Mouse (Mus musculus): ENCODE results near the gene Rasd2. TPM values are rescaled to one million over a fixed set of nuclear protein-coding genes. Genes with fewer than 3 reads are reported as not detected.

The Rasd2 gene
- polyA plus RNA-seq (2015; fragmentation: Nextera tagmentation; extraction: Ambion mirVana) = not detected in 2 replicates

DNA sequence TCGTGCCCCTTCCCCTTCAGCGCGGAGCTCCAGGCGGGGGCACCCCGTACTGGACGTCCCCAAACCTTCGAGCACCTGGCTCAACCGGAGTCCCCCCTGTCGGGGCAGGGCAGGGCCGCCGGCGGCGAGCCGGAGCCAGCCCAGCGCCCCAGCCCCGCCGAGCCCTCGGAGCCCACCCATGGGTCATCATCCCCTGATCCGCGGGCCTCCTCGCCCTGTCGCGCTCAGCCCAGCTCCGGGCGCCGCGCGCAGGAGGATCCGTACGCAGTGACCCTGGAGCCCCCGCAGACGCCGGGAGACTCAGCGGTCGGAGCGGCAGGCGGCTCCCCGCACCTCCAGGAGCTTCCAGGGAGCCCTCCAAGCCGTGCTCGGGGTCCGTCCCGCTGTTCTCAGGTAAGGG lies at the start of gene Rasd2:
TSS of gene Rasd2 (plus strand) at position 259 of the 400 bp plus-strand sequence.
- 3% methylated on average over 42 of the region's 42 CpGs for WGBS (ENCODE audit: insufficient replicate concordance)
- H3K9me3 ChIP-seq (replicated peaks) = no peaks in the 10 kb centered on the region
- H3K4me1 ChIP-seq (replicated peaks) = peaks cover 13% of the 10 kb centered on the region
- H3K4me2 ChIP-seq = peak within 1 kb of the TSS; percentile 68
- no peak within 1 kb of the TSS for H3K27ac ChIP-seq
- H3K9ac ChIP-seq = no peak within 1 kb of the TSS
- no peaks in the 10 kb centered on the region for H3K36me3 ChIP-seq
- ATAC-seq (ENCODE audit: low read depth) = no peak
- DNase-seq = no peak
- peak within 1 kb of the TSS; percentile 50 for H3K4me3 ChIP-seq (replicated peaks)
- peaks cover 65% of the 10 kb centered on the region for H3K27me3 ChIP-seq

DNA sequence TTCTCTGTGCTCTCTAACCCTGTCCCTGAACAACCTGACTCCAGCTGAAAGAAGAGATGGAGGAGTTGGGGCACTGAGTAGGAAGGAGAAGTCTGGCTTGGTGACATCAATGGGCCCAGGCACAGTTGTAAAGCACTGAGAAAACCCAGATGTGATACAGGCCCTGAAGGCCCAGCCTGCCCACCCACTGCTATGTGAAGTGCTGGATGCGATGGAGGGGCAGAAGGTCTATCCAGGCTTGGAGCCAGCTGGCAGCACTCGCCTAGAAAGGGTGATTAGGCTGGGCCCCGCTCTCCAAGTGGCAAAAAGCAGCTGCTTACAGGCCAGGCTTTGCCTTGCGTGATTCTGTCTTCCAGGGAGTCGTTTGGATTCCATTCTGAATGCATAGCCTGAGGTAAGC lies 44.4 kb upstream of the Rasd2 start:
- H3K27me3 ChIP-seq = no peaks in the 10 kb centered on the region
- H3K4me2 ChIP-seq = no peak overlapping the region
- no peak overlapping the region for H3K9ac ChIP-seq
- no peaks in the 10 kb centered on the region for H3K9me3 ChIP-seq (replicated peaks)
- DNase-seq (no peak), ATAC-seq (ENCODE audit: low read depth) (no peak)
- H3K36me3 ChIP-seq = no peaks in the 10 kb centered on the region
- no peak overlapping the region for H3K4me3 ChIP-seq (replicated peaks)
- WGBS (ENCODE audit: insufficient replicate concordance) = 59% methylated on average over 5 of the region's 5 CpGs
- H3K4me1 ChIP-seq (replicated peaks) = no peaks in the 10 kb centered on the region
- H3K27ac ChIP-seq = no peak overlapping the region

DNA sequence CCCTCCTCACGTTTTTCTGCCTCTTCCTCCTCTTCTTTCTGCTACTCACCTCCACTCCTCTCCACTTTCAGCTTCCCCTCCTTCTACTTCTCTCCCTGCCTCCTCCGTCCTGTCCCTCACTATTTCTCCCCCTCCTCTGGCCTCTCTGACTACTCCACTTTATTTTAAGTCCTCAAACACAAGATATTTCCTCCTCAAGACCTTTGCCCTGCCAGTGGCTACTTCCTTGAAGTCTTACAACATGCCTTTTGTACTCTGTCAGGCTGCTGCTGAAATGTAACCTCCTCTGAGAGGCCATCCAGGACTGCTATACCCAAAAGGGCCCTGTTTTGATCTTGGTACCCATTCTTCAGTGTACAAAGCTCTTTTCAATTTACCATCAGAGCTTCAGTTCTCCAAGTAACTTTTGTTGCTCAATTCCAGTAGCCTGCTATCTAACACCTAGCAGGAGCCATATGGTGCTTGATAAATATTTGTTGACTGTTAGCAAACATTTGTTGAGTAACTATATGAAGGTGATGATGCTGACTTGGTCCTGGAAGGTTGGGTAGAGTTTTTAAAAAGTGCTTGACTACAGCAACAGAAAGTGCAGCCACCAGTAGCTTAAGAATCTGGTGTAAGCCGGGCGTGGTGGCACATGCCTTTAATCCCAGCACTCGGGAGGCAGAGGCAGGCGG lies 41.6 kb upstream of the Rasd2 start:
- Histone ChIP-seq H3K27me3 (no peaks in the 10 kb centered on the region), H3K4me1 (replicated peaks) (no peaks in the 10 kb centered on the region), H3K9ac (no peak overlapping the region), H3K9me3 (replicated peaks) (no peaks in the 10 kb centered on the region), H3K36me3 (no peaks in the 10 kb centered on the region), H3K4me3 (replicated peaks) (no peak overlapping the region), H3K4me2 (no peak overlapping the region), H3K27ac (no peak overlapping the region)
- DNase-seq (no peak), ATAC-seq (ENCODE audit: low read depth) (no peak)
- WGBS (ENCODE audit: insufficient replicate concordance) = 51% methylated on average over 6 of the region's 6 CpGs

DNA sequence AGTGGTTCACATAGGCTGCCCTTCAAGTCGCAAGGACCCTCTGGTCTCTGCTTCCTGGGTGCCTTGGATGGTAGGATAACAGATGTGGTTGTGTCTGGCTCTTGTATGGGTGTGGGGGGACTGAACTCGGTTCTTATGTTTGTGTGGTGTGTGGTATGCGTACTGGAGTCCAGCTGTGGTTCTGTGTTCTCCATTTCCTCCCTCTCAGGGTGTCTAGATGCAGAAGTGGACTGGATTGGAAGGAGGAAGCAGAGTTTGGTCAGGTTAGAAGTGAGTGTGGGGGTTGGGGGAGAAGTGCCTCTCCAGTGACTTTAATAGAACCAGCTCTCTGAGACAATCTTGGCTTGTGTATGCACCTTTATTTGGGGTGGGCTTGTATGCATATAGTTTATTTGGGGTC lies 20.7 kb upstream of the Rasd2 start:
- no peaks in the 10 kb centered on the region for H3K36me3 ChIP-seq
- DNase-seq = no peak
- 20% methylated on average over 3 of the region's 3 CpGs for WGBS (ENCODE audit: insufficient replicate concordance)
- no peak overlapping the region for H3K27ac ChIP-seq
- ATAC-seq (ENCODE audit: low read depth) = no peak
- no peaks in the 10 kb centered on the region for H3K4me1 ChIP-seq (replicated peaks)
- H3K4me3 ChIP-seq (replicated peaks) = no peak overlapping the region
- H3K9me3 ChIP-seq (replicated peaks) = no peaks in the 10 kb centered on the region
- H3K27me3 ChIP-seq = no peaks in the 10 kb centered on the region
- H3K9ac ChIP-seq = no peak overlapping the region
- no peak overlapping the region for H3K4me2 ChIP-seq

DNA sequence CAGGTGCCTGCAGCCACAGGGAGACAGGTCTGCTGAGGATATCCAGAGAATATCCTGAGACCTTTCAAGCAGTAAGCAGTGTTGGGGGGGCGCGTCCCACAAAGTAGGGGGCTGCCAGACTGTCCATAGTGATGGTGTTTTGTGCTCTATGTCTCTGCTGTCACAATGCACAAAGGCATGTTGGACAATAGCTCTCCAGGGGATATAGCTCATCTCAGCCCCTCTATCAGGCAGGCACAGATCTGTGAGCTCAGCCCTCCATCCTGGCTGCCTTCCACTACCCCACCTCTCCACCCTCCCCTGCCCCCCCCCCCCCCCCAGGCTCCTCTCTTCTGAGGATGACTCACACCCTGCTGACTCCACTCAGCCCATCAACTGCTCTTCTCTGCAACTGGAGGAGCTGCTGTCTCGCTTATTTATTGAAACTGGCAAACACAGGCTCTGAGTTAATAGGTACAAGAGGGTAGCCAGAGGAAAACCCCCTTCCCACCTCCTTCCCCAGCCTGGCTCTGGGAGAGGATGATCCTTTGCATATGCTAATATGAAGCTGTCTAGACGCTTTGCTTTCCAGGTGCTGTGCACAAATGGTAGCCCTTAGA lies 19.2 kb upstream of the Rasd2 start:
- DNase-seq (no peak), ATAC-seq (ENCODE audit: low read depth) (no peak)
- Histone ChIP-seq H3K9me3 (replicated peaks) (no peaks in the 10 kb centered on the region), H3K27me3 (no peaks in the 10 kb centered on the region), H3K9ac (no peak overlapping the region), H3K4me2 (no peak overlapping the region), H3K36me3 (no peaks in the 10 kb centered on the region), H3K4me3 (replicated peaks) (no peak overlapping the region), H3K4me1 (replicated peaks) (no peaks in the 10 kb centered on the region), H3K27ac (no peak overlapping the region)
- WGBS (ENCODE audit: insufficient replicate concordance) = 52% methylated on average over 4 of the region's 4 CpGs

DNA sequence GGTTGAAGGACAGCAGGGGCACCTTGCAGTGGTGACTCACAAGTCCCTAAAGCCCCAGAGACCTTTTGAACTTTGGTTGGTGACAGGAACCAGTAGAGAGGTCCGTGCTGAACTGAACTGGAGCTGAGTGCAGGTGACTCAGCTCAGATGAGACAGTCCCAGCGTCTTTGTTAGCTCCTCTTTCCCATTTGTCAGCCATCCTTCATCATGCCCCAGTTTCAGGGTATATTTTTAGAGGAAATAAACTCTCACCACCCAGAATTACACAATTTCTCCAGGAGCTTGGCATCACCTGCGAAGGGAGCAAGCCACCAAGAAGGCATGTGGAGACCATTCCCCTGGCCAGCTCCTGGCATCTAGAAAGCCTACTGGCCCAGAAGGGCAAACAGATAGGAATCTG lies 16.6 kb upstream of the Rasd2 start:
- no peaks in the 10 kb centered on the region for H3K27me3 ChIP-seq
- no peak overlapping the region for H3K9ac ChIP-seq
- H3K9me3 ChIP-seq (replicated peaks) = no peaks in the 10 kb centered on the region
- DNase-seq (no peak), ATAC-seq (ENCODE audit: low read depth) (no peak)
- 41% methylated on average over 3 of the region's 3 CpGs for WGBS (ENCODE audit: insufficient replicate concordance)
- H3K4me2 ChIP-seq = no peak overlapping the region
- H3K4me3 ChIP-seq (replicated peaks) = no peak overlapping the region
- H3K4me1 ChIP-seq (replicated peaks) = no peaks in the 10 kb centered on the region
- no peak overlapping the region for H3K27ac ChIP-seq
- H3K36me3 ChIP-seq = no peaks in the 10 kb centered on the region

DNA sequence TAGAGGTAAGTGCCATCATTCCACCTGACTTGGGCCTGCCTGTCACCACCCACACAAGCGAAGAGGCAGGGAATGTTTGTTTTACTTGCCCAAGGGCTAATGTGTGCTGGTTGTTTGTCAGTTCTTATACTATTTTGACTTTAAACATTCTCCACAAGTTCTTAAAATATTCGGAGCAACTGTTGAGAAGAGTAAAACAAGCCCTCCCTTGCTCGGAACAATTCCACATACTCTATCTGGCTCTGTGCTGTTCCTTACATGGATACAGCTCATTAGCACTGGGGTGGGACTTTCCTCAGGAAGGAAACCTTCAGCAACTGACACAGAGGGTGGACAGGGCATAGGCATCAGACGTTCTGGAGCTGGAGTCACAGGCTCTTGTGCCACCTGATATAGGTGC lies 15.9 kb upstream of the Rasd2 start:
- no peak for ATAC-seq (ENCODE audit: low read depth)
- H3K27ac ChIP-seq = no peak overlapping the region

DNA sequence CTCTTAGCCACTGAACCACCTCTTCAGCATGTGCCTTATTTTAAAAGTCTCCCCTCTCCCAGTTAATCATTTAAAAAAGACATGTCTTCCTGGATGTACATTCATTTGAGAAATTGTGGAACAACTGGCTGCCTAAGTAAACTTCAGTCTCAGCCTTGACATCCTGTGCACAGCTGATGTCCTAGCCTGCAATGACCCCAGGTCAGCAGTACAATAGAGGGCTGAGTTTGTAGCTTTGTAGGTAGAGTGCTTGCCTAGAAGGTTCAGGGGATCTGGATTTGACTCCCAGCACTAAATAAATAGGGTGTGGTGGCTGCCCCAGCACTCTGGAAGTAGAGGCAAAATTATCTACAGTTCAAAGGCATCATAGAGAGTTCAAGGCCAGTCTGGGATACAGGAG lies 15.4 kb upstream of the Rasd2 start:
- ATAC-seq (ENCODE audit: low read depth) (no peak), DNase-seq (no peak)
- H3K27ac ChIP-seq = no peak overlapping the region
- H3K9me3 ChIP-seq (replicated peaks) = no peaks in the 10 kb centered on the region
- no peaks in the 10 kb centered on the region for H3K27me3 ChIP-seq
- no peak overlapping the region for H3K9ac ChIP-seq
- H3K4me1 ChIP-seq (replicated peaks) = no peaks in the 10 kb centered on the region
- H3K4me3 ChIP-seq (replicated peaks) = no peak overlapping the region
- H3K4me2 ChIP-seq = no peak overlapping the region
- no peaks in the 10 kb centered on the region for H3K36me3 ChIP-seq

More for the DNA sequence above, 15.9 kb upstream of the Rasd2 start:
- no peak for DNase-seq
- Histone ChIP-seq H3K27me3 (no peaks in the 10 kb centered on the region), H3K9ac (no peak overlapping the region), H3K4me1 (replicated peaks) (no peaks in the 10 kb centered on the region), H3K36me3 (no peaks in the 10 kb centered on the region), H3K4me3 (replicated peaks) (no peak overlapping the region), H3K9me3 (replicated peaks) (no peaks in the 10 kb centered on the region), H3K4me2 (no peak overlapping the region)
- 50% methylated on average over 4 of the region's 4 CpGs for WGBS (ENCODE audit: insufficient replicate concordance)

DNA sequence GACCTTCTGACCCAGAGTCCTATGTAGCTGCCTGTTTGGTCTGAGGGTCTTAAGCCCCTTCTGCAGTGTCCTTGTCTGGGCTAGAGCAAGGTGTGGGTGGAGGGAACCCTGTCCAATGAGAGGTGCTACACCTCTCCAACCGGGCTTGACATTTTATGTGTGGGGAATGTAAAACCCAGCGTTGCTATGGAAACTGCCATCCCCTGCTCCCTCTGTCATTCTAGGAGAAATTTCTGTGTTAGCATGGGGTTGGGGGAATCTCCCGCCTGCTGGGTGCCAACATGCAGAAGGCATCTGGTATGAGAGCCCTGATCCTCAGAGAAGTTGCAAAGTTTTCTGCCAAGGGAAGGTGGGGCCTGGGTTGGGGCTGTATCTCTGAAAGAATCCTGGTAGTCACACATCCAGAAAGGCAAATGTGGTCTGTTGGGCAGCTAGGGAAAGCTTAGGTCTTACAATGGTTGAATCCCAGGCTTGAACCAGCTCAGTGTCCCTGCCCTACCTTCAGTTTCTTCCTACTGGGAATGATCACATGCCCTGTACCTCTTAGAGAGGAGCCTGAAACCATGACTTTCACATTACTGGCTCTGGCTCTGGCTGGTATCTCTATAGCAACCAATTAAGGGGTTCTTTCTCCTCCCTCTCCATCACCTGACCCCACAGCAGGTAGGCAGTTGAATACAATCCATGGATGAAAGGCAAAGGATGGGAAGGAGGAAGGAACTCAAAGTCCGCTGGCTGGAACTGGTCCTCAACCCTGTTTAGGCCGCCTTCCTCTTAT lies 14.6 kb upstream of the Rasd2 start:
- no peaks in the 10 kb centered on the region for H3K27me3 ChIP-seq
- H3K9ac ChIP-seq = no peak overlapping the region
- no peaks in the 10 kb centered on the region for H3K36me3 ChIP-seq
- H3K4me3 ChIP-seq (replicated peaks) = no peak overlapping the region
- no peak overlapping the region for H3K4me2 ChIP-seq
- DNase-seq (no peak), ATAC-seq (ENCODE audit: low read depth) (no peak)
- 52% methylated on average over 5 of the region's 5 CpGs for WGBS (ENCODE audit: insufficient replicate concordance)
- no peaks in the 10 kb centered on the region for H3K9me3 ChIP-seq (replicated peaks)
- H3K27ac ChIP-seq = no peak overlapping the region
- H3K4me1 ChIP-seq (replicated peaks) = no peaks in the 10 kb centered on the region

DNA sequence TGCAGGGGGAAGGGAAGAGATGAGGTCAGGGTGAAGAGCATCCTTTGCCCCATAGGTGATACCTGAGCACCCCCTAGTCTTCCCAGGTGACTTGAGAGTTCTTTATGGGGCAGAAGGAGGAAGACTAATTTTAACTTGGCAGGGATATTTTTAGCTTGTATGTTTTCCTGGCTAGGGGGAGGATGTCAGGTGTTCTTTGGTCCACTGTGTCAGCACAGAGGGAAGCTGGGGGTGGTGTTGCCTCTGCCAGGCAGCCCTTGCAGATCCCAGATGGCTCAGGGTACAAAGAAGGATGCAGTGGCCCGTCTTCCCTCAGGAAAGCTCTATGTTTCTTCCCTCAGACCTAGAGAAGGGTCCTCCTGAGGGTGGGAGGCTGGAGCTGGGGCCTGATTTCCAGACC lies 13.8 kb upstream of the Rasd2 start:
- Histone ChIP-seq H3K27ac (no peak overlapping the region), H3K4me1 (replicated peaks) (no peaks in the 10 kb centered on the region), H3K4me2 (no peak overlapping the region), H3K9ac (no peak overlapping the region), H3K27me3 (no peaks in the 10 kb centered on the region), H3K36me3 (no peaks in the 10 kb centered on the region), H3K9me3 (replicated peaks) (no peaks in the 10 kb centered on the region), H3K4me3 (replicated peaks) (no peak overlapping the region)
- ATAC-seq (ENCODE audit: low read depth) (no peak), DNase-seq (no peak)
- 21% methylated on average over 1 of the region's 1 CpGs for WGBS (ENCODE audit: insufficient replicate concordance)

DNA sequence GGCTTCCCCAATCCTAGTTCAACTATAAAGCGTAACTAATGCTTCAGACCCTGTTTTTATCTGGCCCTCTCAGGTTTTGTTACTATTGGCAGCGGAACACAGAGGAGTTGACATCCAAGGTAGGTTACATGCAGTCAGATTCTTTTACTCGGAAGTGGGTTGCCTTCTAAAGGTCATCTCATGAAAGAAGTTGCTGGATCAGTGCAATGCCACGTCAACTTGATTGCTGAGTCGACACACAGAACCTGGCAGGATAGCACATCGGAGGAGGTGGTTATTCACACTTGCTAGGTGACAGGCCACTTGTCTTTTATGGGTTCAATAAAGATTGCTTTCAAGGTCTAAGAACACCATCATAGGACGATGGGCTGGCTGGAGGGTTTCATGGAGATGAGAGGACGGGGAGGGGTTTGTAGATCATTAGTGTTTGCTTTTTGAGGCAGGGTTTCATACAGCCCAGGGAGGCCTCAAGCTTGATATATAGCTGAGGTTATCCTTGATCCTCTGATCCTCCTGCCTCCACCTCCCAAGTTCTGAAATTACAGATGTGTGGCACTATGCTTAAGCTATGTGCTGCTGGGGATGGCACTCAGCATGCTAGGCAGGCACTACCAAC lies 11.6 kb upstream of the Rasd2 start:
- no peak overlapping the region for H3K27ac ChIP-seq
- ATAC-seq (ENCODE audit: low read depth) (no peak), DNase-seq (no peak)
- H3K4me3 ChIP-seq (replicated peaks) = no peak overlapping the region
- H3K9ac ChIP-seq = no peak overlapping the region
- no peaks in the 10 kb centered on the region for H3K27me3 ChIP-seq
- no peaks in the 10 kb centered on the region for H3K9me3 ChIP-seq (replicated peaks)
- 63% methylated on average over 8 of the region's 8 CpGs for WGBS (ENCODE audit: insufficient replicate concordance)
- H3K4me2 ChIP-seq = no peak overlapping the region
- H3K36me3 ChIP-seq = no peaks in the 10 kb centered on the region
- no peaks in the 10 kb centered on the region for H3K4me1 ChIP-seq (replicated peaks)
